Mouse (Mus musculus): ENCODE results near the gene Gm5773.
"Not testable (repeated sequence)": the region's sequence is repeated elsewhere in the genome, so short reads cannot be mapped to it uniquely, and the experiment has no call there.

Gene Gm5773

DNA sequence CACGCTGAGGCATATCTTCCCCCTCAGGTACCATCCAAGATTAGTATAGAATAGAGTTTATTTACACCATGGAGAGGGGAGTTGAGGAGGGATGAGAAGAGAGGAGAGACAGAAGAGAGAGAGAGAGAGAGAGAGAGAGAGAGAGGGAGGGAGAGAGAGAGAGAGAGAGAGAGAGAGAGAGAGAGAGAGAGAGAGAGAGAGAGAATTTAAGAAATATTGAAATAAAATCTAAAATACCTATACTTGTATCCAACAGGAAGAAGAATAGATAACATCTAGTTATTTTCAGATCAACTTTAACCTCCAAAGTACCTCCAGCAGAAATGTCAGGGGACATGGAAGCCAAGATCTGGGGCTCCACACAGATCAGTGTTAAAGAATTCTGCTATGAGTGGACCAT lies at the start of gene Gm5773:
Gene Gm5773 (plus strand): TSS at position 301 of the 400 bp plus-strand sequence.
- not testable (repeated sequence) for DNase-seq (ENCODE audit: low spot score in 2 of 2)

- not testable (repeated sequence) for DNase-seq (ENCODE audit: low spot score in 2 of 2)
These were observed 27.3 kb upstream of the Gm5773 start for GRCm38 (mm10) chr3:93745475-93745874.

DNA sequence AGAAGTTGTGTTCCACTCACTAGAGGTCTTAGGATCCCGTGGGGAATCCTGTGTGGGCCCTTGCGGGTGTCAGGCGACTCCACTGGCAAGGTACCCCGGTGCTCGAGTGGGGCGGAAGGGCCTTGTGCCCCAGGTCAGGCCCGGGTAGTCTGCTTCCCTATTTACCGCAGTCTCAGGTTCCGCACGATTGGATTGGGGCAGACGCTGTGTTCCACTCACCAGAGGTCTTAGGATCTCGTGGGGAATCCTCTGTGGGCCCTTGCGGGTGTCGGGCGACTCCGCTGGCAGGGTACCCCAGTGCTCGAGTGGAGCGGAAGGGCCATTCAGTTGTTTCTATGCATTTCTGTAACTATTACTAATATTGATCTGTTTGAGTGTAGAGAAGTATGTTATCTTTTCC lies 18.8 kb upstream of the Gm5773 start:
- DNase-seq (ENCODE audit: low spot score in 2 of 2) = not testable (repeated sequence)

GRCm38 (mm10) chr3:93796098-93796497 lies 23.3 kb downstream of the Gm5773 start, which contains the start of gene Tdpoz4:
Tdpoz4 (plus strand) TSS chr3:93796398.
- not testable (repeated sequence) for DNase-seq (ENCODE audit: low spot score in 2 of 2)

GRCm38 (mm10) chr3:93813341-93813740 lies 40.5 kb downstream of the Gm5773 start:
- DNase-seq (ENCODE audit: low spot score in 2 of 2) = not testable (repeated sequence)
